Mouse (Mus musculus): ENCODE measurements around the gene Tmem234.

The Tmem234 gene

DNA sequence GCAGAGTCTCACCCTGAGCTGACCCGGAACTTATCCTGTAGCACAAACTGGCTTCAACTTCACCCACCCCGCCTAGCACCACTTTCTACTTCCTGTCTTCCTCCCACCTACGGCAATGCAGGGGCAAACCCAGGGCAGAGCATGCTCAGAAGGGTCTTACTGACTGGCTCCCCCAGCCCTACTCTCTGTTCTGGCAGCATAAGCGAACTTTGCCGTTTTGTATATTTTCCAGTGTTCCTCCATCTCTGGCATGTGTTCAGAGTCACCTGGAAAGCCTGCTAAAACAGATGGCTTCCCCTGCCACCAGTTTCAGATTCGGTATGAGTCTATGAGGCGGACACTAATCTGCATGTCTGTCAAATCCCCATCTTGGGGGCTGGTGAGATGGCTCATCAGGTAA, 20.1 kb upstream of the Tmem234 start:
- DNase-seq, result peak; percentile 70 to 74

DNA sequence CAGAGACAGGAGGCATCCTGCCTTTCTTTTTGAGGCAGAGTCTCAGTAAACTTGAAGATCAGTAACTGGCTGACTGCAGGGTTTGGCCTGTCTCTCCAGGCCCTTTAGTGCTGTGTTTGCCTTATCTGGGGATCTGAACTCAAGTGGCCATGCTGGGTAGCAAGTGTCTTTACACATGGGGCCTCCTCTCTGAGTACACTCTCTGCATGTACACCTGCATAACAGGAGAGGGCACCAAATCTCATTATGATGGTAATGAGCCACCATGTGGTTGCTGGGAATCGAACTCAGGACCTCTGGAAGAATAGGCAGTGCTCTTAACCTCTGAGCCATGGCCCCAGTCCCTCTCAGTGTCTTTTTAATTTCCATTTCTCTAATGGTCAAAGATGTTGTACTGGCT, 18.2 kb upstream of the Tmem234 start:
- DNase-seq, result no peak

DNA sequence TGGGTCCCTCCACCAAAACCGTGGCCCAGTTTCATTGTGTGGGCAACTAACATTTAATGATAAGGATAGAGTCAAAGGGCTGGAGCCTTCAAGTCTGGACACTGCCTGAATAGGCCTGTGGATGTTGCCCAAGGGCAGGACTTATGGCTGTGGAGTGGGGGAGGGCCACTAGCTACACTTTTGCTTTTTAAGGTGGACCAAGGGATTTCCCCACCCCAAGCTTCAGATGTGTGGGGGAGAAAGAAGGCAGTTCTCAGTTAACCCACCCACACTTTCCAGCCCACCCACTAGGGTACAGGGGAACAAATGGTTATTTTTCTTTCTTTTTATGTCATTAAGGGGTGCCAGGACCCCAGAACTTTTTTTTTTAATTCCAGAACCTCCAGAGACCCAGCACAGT, 16.1 kb upstream of the Tmem234 start:
- DNase-seq, result peak; percentile 44 to 45

DNA sequence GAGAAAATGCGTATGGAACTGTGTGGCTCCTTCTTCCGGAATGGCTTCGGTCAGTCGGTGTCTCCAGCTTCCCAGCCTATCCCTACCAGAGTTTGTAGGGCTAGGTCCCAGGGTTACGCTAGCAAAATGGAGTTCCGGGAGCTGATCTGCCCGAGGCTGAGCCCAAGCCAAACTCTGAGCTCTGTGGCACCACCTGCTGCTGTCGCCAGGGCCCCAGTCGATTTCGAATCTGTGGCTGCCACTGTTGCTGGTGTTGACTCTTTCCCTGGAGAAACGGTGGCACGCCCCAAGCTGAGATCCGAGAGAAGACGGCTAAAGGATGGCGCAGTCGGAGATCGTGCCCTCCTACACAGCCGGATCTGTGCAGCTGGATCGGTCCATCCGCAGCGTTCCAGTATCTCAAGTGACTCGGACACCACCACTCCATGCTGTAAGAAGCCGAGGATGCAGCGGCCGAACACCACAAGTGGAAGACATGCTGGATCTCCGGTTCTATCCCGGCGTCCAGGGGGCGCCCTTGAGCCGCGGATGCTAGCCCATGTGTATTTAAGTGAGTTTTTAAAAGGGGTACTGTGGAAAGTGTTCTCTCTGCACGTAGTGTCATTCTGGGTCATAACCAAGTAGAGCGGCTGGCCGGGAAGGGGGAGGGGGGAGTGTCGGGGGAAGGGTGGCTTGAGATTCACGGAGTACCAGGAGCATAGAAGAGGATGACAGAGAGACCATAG, 15.4 kb upstream of the Tmem234 start:
- DNase-seq, result peak; percentile 93 to 94

DNA sequence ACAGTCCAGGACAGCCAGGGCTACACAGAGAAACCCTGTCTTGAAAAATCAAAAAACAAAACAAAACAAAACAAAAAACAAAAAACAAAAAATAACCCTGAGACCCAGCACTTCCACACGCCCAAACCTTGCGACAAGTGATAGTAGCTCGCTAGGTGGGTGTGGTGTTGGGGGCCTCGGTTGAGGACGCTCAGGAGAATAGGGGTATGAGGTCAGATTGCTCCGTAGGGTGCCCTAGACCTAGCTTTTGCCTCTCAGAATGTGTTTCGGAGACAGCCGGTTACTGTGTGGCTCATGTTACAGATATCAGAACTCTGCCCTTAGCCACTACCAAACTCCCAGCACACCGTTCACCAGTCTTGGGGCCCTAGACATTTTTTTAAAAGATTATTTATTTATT, 14.7 kb upstream of the Tmem234 start:
- no peak for DNase-seq

DNA sequence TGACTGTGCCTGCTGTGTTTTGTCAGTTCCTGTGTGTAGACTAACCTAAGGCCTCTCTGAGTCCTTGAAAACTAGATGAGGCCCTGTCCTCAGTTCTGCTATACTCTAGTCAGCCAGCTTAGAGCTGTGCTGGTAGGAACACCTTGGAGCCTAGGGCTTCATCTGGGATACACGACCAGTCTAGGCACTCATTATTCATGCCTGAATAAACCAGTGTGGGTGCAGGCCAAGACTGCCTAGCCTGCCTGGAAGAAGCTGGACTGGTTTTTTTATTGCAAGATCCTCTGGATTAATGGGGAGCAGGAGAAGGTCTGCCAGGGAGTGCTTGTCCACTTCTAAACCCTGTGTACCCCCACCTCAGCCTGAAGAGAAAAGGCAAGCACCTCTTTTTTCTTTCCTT, 13.5 kb upstream of the Tmem234 start:
- no peak for DNase-seq

DNA sequence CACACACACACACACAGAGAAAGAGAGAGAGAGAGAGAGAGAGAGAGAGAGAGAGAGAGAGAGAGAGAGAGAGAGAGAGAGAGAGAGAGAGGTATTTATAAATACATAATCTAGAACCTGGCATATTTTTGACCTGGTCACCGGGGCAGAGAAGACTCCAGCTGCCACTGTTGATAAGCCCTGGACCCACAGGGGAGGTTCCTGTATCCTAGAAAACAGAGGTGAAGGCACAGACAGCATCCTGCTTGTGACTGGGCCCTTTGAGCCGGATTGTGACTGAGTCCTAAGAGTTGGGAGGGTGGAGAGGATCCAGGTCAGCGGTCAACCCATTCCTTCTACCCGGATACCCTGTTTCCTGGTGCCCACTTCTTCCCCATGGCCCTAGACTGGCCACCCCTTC, 11.6 kb upstream of the Tmem234 start:
- DNase-seq, result no peak

DNA sequence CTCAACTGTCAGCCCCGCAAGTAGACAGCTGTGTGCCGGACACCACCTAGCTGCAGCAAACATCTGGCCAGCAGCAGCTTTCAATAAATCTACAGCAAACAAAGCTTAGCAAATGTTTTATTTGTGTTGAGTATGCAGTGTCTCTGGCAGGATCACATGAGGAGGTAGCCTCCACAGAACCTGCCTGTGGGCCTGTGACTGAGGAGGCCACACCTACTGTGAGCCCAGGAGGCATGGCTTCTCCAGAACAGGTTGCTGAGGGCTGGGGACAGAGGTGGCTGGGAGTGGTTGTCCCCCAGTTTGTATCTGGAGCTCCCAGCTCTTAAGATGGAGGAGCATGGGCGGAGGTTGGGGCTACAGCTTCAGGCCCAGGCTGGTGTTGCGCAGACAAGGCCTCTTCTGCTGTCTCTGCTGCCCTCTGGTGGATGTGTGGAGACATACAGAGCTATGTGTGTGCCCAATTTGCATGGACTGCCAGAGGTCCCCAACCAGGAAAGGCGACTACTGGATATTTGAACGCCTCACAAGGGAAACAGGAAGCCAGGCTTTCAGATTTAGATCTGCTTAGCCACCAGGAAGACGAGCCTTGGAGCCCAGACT, 8.1 kb downstream of the Tmem234 start:
- DNase-seq, result peak; percentile 86

DNA sequence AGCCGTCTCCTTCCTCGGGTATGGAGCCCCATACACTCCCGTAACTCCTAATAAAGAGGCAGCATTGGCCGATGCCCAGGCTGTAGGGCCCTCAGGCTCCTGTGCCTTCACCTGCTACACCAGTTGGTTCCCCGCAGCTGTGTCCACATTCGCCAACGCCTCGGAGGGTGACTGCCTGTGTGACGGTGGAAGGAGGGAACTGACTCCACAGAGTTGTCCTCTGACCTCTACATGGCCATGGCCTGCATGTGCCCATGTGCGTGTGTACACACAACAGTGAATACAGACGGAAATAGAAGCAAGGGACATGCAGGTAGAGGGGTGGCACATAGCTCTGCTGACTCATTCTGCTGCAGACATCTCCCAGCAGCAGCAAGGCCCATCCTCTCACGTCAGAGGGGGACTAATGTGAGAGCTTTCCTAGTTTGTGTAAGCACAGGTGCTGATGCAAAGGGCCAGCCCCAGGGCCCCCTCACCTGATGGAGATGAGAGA, 8.7 kb downstream of the Tmem234 start:
- DNase-seq, result peak in 1 of 2 experiments; percentile 7

DNA sequence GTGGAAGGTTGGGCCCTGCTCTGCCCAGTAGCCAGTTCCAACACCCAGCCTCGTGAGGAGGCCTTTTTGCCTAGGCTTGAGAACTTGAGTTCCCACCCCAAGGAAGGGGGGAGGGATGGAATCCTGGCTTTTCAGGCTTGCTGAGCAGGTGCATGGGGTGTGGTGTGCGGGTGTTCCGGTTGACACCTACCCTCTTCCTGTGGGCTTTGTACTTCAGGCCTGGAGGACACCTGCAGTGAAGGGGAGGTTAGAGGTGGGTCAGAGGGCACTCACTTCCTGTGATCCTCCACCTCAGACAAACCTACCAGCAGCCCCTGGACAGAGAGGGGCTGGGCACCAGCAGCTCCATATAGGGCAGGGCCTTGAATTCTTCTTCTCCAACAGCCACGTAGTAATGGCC, 9.6 kb downstream of the Tmem234 start:
- no peak for DNase-seq

DNA sequence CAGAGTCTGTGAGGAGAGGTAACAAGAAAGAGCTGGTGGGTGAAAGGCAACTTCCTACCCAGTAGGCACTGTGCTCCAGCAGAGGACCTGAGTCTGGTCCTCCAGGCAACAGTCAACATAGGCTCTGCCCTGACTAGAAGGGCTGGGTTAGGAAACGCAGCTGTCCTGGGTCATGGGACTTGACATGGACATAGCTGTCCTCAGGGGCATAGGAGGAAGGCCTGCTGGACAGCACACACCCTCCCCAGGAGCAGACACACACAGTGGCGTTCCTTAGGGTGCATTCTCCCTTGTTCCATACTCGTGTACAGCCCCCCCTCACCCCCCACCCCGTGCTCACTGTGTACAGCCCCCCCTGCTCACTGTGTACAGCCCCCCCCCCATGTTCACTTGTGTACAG, 10.0 kb downstream of the Tmem234 start:
- no peak for DNase-seq

DNA sequence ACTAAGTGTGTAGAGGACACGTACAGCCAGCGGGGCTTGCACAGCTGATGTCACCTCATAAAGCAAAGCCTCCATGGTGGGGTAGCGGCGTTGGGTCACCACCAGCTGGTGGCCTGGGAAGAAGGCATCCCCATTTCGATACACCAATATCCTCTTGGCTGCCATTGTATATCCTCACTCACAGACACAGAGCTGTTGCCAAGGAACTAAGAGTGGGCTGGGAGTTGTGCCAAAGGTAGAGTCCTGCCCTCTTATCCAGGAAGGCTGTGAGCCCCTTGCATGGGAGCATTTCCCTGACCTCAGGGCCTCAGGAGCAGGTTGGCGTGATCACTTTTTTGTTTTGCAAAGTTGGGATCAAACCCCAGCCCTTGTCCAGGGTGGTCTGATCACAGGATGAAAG, 13.6 kb downstream of the Tmem234 start, which contains the start of gene Dcdc2b:
Gene Dcdc2b (minus strand): TSS at position 165 of the 400 bp plus-strand sequence.
- DNase-seq, result no peak

DNA sequence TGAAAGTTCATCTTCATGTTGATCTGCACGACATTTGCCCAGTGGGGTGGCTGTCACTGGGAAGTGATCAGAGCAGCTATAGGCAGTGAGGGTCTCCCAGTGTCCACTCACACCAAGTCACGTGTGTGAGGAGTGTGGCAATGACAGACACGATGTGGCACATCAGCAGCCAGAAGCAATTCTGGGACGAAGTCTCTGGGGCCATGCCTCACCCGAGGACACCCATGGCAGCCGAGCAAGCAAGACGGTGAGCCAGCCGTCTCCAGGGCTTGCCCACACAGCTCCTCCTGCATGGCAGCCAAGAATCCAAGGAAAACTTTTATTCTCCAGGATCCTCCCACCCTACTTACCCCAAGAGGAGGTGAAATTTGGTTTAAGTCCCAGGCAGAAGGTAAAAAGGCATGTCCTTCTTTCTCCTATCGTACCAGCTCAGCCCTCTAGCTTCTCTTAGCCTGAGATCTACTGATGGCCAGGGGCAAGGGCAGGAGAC, 15.4 kb downstream of the Tmem234 start:
- no peak for DNase-seq

DNA sequence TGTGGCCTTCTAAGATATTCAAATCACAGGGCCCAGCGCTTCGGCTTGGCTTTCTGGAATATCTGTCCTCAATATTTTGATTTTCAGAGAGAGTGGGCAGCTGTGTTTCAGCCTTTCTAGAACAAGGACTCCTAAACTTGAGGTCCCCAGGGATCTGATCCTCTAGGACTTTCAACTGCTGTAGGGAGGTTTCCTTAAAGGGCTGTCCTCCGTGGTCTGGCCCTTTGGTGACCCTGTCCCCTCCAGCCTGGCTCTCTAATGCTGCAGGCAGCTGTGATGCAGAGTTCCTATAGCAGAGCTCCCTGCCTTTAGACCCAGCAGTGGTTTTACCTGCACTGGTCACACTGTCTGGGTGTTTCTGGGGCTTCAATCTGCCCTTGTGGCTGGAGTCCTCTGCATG, 16.2 kb downstream of the Tmem234 start:
- no peak for DNase-seq

DNA sequence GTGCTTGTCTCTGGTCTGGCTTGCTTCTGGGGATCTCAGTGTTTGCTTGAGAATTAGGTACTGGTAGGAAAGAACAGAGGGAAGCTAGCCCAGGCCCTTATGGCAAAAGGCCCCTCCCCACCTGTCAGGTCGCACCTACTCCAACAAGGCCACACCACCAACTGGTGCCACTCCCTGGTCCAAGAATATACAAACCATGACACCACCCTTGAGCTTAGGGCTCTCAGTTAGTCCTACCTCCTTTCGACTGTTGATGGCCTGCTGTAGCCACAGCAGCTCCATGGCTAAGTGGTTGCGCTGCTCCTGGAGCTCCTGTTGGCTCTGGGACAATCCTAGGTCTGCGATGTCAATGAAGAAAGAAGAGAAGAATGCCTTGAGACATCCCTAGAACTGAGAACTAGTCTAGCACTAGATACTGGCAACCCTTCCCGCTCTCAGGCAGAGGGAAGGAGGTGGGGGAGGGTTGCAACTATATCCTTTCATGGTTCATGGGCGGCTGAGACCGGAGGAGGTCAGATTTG, 16.7 kb downstream of the Tmem234 start:
- DNase-seq, result no peak

DNA sequence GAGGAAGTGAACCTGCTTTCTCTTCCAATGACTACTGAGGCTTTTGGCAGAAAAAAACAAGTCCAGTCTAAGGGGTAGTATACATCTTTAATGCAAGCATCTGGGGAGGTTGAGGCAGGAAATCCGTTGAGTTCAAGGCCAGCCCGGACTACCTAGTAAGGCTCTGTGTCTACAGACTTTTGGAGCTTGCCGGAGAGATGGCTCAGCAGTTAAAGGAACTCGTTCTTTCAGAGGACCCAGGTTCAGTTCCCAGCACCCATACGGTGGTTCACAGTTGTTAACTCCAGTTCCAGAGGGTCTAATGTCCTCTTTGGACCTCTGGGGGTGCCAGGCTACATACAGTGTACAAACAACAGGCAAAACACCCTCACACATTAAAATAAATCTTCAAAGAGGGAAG, 17.6 kb downstream of the Tmem234 start:
- DNase-seq, result no peak

DNA sequence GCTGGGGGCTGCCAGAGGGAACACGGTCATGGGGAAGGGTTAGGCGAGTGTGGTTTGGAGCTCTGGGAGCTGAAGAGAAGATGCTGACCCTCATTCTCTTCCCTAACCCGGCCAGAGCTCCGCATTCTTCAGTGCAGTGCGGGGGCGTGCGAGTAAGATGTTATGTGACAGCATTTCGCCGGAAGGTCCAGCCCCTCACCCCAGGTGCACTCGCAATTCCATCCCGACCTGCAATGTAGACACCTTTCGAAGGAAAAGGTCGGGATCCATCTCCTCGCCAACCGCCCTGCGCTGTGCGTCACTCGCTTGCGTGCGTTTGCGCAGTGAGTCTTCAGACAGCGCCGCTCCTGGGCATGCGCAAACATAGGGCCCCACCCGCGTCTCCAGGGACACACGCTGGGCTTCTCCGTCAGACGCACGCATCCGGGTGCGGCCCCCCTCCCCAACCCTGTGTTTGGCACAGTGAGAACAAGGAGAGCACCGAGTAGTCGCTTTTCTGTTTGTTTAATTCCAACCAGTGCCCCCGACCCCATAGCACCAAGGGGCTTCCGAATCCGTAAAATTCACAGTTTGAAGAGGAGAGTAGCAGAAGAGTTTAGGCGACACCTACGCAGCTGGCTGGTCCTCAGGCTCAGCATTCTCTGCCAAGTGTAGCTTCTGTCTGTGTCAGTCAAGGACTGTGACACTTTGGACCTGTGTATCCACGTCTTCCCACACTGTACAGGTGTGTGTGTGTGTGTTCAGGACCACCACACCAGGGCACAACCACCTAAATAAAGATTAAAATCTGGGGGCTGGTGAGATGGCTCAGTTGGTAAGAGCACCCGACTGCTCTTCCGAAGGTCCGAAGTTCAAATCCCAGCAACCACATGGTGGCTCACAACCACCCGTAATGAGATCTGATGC, 18.6 kb downstream of the Tmem234 start, which contains the start of gene Iqcc:
Gene Iqcc (minus strand): TSS at position 314 of the 906 bp plus-strand sequence.
- DNase-seq, result peak; percentile 95 to 96

DNA sequence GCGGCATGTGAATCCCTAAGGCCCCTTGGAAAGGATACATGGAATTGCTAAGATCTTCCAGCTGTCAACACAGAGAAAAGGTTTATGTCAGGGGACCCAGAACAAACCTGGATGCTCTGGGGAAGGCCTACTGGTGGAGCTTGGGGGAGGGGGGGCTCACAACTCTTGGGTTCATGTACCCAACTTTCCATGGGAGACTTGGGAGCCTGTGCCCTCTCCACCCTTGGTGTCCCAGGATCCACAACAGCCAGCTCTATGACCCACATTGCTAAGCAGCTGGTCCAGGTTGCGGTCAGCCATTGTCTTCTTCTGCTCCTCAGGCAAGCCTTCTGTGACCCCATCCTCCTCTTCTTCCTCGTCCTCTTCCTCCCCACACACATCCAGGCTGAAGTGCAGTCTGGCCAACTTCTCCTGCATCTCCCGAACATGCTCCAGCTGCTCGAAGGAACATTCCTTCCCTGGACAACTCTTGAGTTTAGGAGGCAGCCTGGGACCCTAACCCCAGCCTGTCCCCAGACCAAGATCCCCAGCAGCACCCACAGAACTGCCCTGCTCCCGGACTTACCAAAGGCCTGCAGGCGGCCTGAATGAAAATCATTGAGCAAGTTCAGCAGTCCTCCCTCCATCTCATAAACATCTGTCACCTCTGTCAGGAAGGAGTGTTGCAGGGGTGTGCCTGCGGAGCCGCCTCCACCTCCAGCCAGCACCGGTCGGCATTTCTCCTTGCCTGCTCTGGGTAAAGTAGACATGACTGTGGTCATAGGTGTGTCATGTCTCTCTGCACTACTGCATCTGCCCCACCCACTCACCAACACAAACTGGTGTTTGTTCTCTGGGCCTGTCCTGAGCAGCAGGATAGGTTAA, 20.2 kb downstream of the Tmem234 start:
- no peak for DNase-seq

DNA sequence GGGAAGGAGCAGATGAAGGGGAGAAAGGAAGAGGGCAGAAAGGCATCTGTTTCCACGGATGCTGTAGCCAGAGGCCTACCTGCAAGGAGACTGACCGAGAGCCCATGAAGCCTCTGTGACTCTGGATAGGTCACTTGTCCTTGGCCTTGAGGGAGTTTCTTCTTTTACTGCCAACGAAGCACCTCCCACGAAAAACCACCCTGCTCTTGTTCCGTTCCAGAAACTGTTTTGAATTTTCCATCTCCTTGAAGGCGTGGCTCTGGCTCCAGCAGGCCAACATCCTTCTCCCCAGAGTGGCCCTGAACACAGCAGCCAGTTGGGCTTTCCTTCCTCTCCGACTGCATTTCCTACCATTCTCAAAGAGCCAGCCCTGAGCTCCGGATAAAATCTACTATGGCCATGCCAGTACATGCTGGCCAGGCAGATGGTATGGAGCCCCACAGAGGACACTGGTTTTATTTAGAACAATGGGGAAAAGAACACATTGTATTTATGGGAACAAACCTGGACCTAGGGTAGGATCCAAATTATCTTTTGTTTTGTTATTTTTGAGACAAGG, 20.9 kb downstream of the Tmem234 start:
- DNase-seq, result no peak

DNA sequence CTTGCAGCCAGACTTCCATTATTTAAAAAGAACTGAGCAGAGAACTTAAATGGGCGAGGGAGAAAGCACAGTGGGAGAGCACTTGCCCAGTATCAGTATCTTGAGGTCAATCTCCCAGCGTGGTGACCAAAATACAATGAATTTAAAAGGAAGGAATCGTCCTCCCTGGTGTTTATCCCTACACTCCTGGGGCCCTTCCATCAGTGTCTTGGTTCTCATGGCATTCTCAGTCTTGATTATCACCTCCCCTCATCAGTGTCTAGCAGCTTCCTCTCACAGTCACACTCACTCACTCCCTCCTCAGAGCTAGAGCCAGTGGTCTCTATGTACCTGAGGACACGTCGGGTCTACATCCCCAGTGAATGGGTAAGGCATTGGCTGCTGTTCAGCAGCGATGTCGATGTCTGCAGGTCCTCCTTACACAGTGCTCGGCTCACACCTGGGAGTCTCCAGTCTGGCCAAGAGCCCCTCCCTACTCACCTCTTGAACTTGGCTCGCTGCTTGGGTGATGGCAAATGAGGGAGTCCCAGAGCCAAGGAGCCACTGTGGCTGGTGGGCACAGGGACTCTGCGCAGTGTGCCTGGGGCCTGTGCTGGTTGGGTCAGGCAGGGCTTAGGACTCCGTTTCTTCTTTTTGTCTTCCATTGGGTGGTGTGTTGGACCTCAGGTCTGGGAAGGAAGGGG, 21.8 kb downstream of the Tmem234 start:
- DNase-seq, result no peak

Data from B cell, adult 2 months (primary cell).